Mouse (Mus musculus): Measurements from ENCODE around the gene Ipp. TPM values are rescaled to one million over a fixed set of nuclear protein-coding genes. Genes with fewer than 3 reads are reported as not detected.

Gene Ipp
- polyA plus RNA-seq, 1 experiment, result not detected

DNA sequence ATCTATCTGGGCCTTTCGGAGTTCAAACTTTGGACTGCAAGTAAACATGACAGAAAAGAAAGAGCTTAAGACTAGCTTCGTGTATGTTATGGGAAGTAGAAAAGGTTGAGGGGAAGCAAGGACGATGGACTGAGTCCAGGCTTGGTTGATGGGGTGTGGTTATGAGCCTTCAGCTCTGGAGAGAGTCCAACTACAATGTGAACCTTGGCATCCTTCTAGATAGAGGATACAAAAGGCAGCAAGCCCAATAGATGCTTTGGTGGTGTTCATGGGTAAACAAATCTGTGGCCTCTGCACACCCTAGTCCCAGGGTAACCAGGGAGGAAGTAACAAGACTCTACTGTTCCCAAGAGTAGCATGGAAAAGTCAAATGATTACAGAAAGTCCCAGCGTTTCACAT lies 14.9 kb upstream of the Ipp start:
- 77% methylated on average over 4 of the region's 4 CpGs for whole genome bisulfite sequencing
- Histone ChIP-seq H3K27ac (ENCODE audit: insufficient read depth, low read depth, low read length) (no peak overlapping the region), H3K4me3 (ENCODE audit: insufficient read depth, low read depth, low read length) (no peak overlapping the region), H3K4me1 (ENCODE audit: control insufficient read depth, insufficient read depth, low read length) (no peaks in the 10 kb centered on the region)
- TF ChIP-seq POLR2A (IDR thresholded peaks at IDR 0.05; ENCODE audit: insufficient read depth, low read depth, low read length) (no peak), CTCF (IDR thresholded peaks at IDR 0.05; ENCODE audit: insufficient read depth, low read depth, low read length) (no peak)

DNA sequence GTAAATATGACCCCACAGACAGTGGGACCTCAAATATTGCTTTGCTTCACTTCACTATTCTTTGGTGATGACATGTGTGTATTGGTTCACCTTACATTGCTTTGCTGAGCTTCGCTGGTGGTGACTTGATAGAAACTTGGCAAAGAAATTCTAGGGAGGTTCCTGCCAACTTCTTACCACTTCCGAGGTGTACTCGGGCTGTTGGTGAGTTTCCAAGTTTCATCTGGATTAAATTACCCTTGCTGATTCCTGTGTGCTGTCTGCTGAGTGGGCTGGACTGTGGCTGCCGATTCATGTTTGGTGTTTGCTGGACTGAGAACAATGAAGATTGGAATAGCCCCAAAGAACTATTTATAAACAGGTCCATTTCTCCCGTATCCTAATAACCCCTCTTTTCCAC lies 13.7 kb upstream of the Ipp start:
- TF ChIP-seq CTCF (IDR thresholded peaks at IDR 0.05; ENCODE audit: insufficient read depth, low read depth, low read length) (no peak), POLR2A (IDR thresholded peaks at IDR 0.05; ENCODE audit: insufficient read depth, low read depth, low read length) (no peak)
- Histone ChIP-seq H3K27ac (ENCODE audit: insufficient read depth, low read depth, low read length) (no peak overlapping the region), H3K4me3 (ENCODE audit: insufficient read depth, low read depth, low read length) (no peak overlapping the region), H3K4me1 (ENCODE audit: control insufficient read depth, insufficient read depth, low read length) (no peaks in the 10 kb centered on the region)
- WGBS, result 38% methylated on average over 5 of the region's 5 CpGs

DNA sequence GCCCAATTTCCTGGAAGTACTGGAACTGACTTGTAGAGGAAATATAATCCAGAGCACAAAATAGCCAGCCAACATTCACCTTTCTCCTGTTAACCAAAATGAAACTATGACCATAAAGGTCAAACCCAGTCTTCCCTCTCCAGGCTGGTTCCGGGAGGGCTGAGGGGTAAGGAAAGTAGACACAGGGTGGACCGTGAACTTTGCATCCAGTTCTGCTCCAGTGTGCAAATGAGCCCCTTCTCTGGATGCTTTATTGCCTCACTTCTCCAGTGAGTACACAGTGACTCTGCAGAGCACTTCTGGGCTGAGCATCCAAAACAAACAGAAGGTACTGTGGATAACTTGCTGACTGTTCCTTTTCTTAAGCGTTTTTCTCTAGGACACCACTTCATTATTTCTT lies 7.4 kb upstream of the Ipp start:
- H3K27ac ChIP-seq (ENCODE audit: insufficient read depth, low read depth, low read length), result no peak overlapping the region
- H3K4me3 ChIP-seq (ENCODE audit: insufficient read depth, low read depth, low read length), result no peak overlapping the region
- no peak for TF ChIP-seq POLR2A (IDR thresholded peaks at IDR 0.05; ENCODE audit: insufficient read depth, low read depth, low read length)
- no peak for TF ChIP-seq CTCF (IDR thresholded peaks at IDR 0.05; ENCODE audit: insufficient read depth, low read depth, low read length)
- 78% methylated on average over 3 of the region's 3 CpGs for WGBS
- no peaks in the 10 kb centered on the region for H3K4me1 ChIP-seq (ENCODE audit: control insufficient read depth, insufficient read depth, low read length)

DNA sequence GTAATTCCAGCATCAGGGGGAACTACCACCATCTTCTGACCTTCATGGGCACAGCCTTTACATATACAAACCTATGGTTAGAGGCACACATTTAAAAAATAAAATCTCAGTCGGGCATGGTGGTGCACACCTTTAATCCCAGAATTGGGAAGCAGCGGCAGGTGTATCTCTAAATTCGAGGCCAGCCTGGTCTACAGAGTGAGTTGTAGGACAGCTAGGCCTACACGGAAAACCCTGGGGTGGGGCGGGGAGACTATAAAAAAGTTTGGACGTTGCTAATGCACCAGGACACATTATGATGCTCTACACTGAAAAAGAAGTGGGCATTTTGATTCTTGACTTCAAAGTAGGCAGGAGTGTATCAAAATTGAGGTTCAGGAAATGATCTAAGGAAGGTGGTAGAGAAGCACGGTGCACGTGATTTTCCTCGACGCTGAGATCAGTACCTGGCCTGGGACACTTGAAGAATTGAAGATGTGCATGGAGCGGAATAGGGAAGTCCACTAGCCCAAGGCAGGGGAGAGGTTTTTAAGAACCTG lies 394 bp upstream of the Ipp start:
- TF ChIP-seq CTCF (IDR thresholded peaks at IDR 0.05; ENCODE audit: insufficient read depth, low read depth, low read length) (no peak), POLR2A (IDR thresholded peaks at IDR 0.05; ENCODE audit: insufficient read depth, low read depth, low read length) (no peak)
- WGBS, result 23% methylated on average over 11 of the region's 11 CpGs
- H3K4me3 ChIP-seq (ENCODE audit: insufficient read depth, low read depth, low read length), result peak overlapping the region; percentile 66
- peak overlapping the region; percentile 57; the same call in 1 of the 2 replicates for H3K27ac ChIP-seq (ENCODE audit: insufficient read depth, low read depth, low read length)
- H3K4me1 ChIP-seq (ENCODE audit: control insufficient read depth, insufficient read depth, low read length), result no peaks in the 10 kb centered on the region

DNA sequence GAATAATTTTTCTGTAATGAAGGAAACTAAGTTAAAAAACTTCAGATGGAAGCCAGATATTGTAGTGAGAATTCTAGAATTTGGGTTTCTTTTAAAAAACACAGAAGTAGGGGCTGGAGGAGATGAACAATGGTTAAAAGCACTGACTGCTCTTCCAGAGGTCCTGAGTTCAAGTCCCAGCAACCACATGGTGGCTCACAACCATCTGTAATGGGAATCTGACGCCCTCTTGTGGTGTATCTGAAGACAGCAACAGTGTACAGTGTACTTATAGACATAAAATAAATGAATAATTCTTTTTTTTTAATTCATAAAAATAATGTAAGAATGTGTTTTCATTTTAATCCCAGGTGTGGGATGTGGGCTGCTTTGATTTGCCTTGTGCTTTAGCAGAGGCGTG lies 23.8 kb downstream of the Ipp start:
- TF ChIP-seq POLR2A (IDR thresholded peaks at IDR 0.05; ENCODE audit: insufficient read depth, low read depth, low read length) (no peak), CTCF (IDR thresholded peaks at IDR 0.05; ENCODE audit: insufficient read depth, low read depth, low read length) (no peak)
- Histone ChIP-seq H3K4me1 (ENCODE audit: control insufficient read depth, insufficient read depth, low read length) (no peaks in the 10 kb centered on the region), H3K4me3 (ENCODE audit: insufficient read depth, low read depth, low read length) (no peak overlapping the region), H3K27ac (ENCODE audit: insufficient read depth, low read depth, low read length) (no peak overlapping the region)
- WGBS, result 61% methylated on average over 2 of the region's 2 CpGs

DNA sequence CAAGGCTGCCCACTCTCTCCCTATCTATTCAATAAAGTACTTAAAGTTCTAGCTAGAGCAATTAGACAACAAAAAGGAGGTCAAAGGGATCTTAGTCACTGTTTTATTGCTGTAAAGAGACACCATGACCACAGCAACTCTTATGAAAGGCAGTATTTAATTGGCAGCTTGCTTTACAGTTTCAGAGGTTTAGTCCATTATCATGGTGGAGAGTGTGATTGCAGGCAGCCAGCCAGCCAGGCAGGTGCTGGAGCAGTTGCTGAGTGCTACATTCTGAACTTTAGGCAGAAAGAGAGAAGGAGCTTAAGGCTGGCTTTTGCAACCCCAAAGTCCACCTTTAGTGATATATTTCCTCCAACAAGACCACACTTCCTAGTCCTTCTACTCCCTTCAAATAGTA lies 29.0 kb downstream of the Ipp start:
- Histone ChIP-seq H3K27ac (ENCODE audit: insufficient read depth, low read depth, low read length) (no peak overlapping the region), H3K4me1 (ENCODE audit: control insufficient read depth, insufficient read depth, low read length) (no peaks in the 10 kb centered on the region), H3K4me3 (ENCODE audit: insufficient read depth, low read depth, low read length) (no peak overlapping the region)
- TF ChIP-seq CTCF (IDR thresholded peaks at IDR 0.05; ENCODE audit: insufficient read depth, low read depth, low read length) (no peak), POLR2A (IDR thresholded peaks at IDR 0.05; ENCODE audit: insufficient read depth, low read depth, low read length) (no peak)

DNA sequence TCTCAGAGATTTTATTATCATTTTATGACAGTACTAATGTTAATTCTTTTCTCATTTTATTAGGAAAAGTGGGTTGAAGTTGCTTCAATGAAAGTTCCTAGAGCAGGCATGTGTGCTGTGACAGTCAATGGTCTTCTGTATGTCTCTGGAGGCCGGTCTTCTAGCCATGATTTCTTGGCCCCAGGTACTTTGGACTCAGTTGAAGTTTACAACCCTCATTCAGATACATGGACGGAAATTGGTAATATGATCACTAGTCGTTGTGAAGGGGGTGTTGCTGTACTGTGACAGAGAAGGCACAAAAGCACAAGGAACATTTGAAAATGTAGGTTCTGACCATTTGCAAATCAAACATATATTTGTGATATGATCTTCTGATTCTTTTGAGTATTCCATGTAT lies 30.4 kb downstream of the Ipp start:
- Histone ChIP-seq H3K27ac (ENCODE audit: insufficient read depth, low read depth, low read length) (no peak overlapping the region), H3K4me1 (ENCODE audit: control insufficient read depth, insufficient read depth, low read length) (no peaks in the 10 kb centered on the region), H3K4me3 (ENCODE audit: insufficient read depth, low read depth, low read length) (no peak overlapping the region)
- 95% methylated on average over 3 of the region's 3 CpGs for WGBS
- TF ChIP-seq POLR2A (IDR thresholded peaks at IDR 0.05; ENCODE audit: insufficient read depth, low read depth, low read length) (no peak), CTCF (IDR thresholded peaks at IDR 0.05; ENCODE audit: insufficient read depth, low read depth, low read length) (no peak)

DNA sequence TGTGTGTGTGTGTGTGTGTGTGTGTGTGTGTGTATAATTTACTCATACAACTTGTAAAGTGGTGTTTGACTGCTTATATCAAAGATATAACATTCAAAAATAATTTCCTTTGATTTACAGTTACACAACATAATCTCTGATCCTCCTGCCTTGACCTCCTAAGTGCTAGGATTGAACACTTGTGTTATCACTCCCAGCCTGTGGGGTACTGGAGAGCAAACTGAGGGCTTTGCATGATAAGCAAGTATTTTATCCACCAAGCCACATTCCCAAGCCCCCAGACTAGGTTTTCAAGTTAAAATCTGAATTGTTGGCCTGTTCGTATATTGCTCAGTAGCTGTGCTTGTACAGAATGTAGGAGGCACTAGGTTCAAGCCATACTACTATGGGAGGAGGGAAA lies 43.1 kb downstream of the Ipp start:
- H3K4me1 ChIP-seq (ENCODE audit: control insufficient read depth, insufficient read depth, low read length), result no peaks in the 10 kb centered on the region
- H3K27ac ChIP-seq (ENCODE audit: insufficient read depth, low read depth, low read length), result no peak overlapping the region
- 84% methylated on average over 1 of the region's 1 CpGs for WGBS
- no peak overlapping the region for H3K4me3 ChIP-seq (ENCODE audit: insufficient read depth, low read depth, low read length)
- TF ChIP-seq POLR2A (IDR thresholded peaks at IDR 0.05; ENCODE audit: insufficient read depth, low read depth, low read length) (no peak), CTCF (IDR thresholded peaks at IDR 0.05; ENCODE audit: insufficient read depth, low read depth, low read length) (no peak)

DNA sequence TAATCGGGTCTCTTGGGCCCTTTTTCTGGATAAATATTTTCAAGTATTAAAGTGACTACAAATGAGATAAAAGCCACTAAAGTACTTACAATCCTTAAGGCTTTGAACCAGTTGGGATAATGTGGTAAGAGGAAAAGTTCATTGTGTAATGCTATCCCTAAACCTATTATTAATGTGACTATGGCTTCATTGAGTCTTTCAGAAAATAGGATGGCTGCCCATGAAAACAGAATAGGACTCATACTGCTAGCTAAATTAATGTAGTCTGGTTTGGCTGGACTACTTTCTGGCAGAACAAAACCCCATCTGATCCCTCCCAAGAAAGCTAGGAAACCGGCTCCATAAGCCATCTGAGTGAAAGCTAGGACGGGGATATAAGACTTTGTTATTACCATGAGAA lies 45.7 kb downstream of the Ipp start:
- no peak overlapping the region for H3K27ac ChIP-seq (ENCODE audit: insufficient read depth, low read depth, low read length)
- no peaks in the 10 kb centered on the region for H3K4me1 ChIP-seq (ENCODE audit: control insufficient read depth, insufficient read depth, low read length)
- TF ChIP-seq POLR2A (IDR thresholded peaks at IDR 0.05; ENCODE audit: insufficient read depth, low read depth, low read length) (no peak), CTCF (IDR thresholded peaks at IDR 0.05; ENCODE audit: insufficient read depth, low read depth, low read length) (no peak)
- no peak overlapping the region for H3K4me3 ChIP-seq (ENCODE audit: insufficient read depth, low read depth, low read length)
- 64% methylated on average over 3 of the region's 3 CpGs for WGBS

Measured in olfactory bulb, adult 2 months (tissue).